Mouse (Mus musculus) heart, postnatal 4 days (tissue): Measurements from ENCODE around the gene Ilf2. TPM values are rescaled to one million over a fixed set of nuclear protein-coding genes. Genes with fewer than 3 reads are reported as not detected.

Experiments used
- DNase-seq: peaks from one replicate; pipeline ENCODE4 v3.0.0; 2021
- total RNA-seq, 2 experiments: library from RNA; stranded (reverse); gene quantifications; 2 replicates each; pipeline ENCODE4 v1.2.3; 2021

The Ilf2 gene
- 10 to 100 TPM; 69.0 to 74.2 TPM for total RNA-seq

DNA sequence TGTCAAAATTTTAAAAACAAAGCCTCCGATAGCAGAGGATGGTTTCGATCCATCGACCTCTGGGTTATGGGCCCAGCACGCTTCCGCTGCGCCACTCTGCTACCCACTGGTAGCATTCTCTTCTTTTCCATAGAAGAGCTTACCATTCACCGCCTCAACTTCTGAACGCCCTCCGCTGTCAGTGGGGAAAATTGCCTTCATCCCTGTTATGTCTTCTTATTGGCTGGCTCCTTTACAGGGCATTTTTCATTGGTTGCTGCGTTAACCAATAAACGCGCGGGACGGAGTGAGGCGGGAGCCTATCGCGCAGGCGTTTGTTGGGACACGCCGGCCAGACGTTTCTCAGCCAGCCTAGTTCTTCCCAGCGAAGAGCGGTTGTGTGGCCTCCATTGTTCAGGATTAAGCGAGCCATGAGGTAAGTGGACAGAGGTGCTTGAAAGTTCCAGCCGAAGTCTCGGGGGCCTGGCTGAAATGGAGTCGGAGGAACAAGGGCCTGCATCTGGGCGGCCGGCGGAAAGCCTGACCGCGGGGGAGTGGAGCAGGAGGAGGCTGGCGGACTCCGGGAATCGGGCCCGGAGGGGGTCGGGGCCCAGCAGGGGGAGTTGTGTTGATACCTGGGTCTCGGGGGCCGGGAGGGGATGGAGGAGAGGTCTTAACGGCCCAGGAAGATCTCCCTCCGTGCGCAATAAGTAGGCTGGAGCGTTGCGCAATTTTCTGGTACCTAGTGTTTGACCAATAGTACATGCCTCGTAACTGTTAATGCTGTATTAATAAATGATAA lies at the start of gene Ilf2:
TSS of gene Ilf2 (plus strand) at position 296 of the 781 bp plus-strand sequence.
- DNase-seq, result peak; percentile 96

DNA sequence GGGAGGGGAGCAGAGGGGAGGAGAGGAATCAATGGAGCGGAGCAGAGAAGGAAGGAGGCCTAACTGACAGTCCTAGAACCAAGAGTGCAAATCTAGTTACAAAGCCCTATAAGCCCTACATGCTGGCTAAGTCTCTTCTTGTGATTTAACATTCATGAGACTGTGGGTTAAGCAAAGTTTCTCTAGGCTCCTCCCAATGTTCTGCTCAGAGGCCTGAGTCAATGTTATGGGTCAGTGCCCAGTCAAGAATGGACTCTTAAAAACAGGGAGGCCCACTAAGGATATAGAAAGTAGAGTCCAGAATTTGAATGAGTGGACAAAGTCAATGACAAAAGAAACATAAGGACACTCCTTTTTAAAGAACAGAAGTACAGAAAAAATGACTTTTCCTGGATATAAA lies 48.4 kb upstream of the Ilf2 start:
- no peak for DNase-seq

DNA sequence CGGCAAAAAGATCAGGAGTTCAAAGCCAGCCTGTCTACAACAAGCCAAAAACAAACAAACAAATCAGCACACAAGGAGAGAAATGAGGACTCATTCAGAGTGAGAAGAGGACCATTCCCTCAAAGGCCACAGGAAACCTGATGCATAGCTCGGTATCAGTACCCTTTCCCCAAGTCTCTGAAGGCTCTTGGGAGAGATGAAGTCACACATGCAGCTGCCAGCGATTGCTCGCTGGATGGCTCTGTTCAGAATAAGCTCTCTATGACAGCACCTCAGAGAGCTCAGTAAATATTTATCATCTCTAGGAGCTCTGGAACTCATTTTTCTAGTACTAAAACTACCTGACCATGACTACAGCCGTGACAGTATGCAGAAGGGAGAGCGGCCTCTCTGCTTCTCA lies 47.7 kb upstream of the Ilf2 start:
- no peak for DNase-seq

- DNase-seq, result no peak
These were observed 46.4 kb upstream of the Ilf2 start for GRCm38 (mm10) chr3:90429576-90429975.

DNA sequence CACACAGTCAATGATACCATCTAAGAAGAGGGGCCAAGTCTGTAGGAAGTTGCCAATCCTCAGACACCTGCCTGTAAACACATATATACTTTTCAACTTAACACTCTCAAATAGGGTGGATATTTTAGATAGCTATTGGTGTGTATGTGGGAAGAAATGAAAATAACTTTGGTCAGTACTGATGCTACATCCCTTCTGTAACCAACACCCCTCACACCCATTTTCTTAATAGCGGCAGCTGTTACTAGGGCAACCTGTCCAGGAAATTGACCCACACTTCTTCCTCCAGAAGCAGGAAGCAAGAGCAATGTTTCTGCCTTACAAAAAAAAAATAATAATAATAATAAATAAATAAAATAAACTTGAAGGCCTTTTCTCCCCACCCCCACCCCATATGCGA lies 43.6 kb upstream of the Ilf2 start:
- no peak for DNase-seq

GRCm38 (mm10) chr3:90432811-90433219 lies 43.1 kb upstream of the Ilf2 start:
- peak; percentile 56 for DNase-seq

GRCm38 (mm10) chr3:90433381-90434020 lies 42.4 kb upstream of the Ilf2 start, which contains the start of gene Ints3:
TSS of gene Ints3 (minus strand) at chr3:90433622.
- DNase-seq, result peak; percentile 100

DNA sequence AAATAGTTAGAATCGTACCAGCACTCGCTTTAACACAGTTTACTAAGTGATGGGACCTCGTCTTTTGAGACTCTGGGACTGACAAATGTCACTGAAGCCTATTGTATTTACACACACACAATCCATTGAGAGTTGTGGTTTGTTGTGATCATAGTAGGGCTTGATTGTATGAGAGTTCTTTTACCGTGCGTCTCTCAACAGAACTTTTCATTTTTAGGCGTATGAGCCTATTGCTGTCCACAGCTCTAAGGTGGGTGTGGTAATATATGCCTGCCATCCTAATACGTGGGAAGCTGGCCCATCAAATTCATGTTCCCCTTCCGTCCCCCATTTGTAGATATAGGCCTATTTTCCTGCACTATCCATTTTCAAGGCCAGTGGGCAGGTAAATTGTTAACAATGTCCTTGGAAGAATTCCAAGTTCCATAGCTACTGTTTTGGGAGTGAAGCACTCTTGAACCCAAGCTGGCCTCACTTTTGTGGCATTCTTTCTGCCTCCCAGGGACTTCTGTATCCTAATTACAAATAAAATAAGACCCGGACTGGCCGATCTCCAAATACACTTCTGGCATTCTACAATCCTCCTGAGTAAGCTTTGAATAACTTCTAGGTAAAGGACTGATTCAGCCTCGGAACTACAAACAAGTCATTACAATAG lies 41.7 kb upstream of the Ilf2 start:
- DNase-seq, result no peak

DNA sequence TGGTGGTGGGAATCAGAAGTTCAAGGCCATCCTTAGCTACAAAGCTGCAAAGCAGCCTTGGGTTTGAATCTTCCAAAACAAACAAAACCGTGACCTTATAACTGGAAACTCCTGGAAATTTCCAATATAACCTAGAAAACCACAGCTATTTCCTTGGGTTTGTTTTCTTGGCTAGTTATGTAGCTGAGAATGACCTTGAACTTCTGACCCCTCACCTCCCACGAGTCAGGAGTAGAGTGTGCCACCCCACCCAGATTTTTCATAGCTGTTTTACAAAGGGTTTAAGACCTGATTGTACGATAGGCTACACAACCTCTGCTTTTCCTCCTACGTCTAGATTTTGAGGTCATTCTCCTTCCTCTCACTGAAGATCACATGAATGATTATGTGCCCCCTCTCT lies 38.8 kb upstream of the Ilf2 start:
- no peak for DNase-seq

DNA sequence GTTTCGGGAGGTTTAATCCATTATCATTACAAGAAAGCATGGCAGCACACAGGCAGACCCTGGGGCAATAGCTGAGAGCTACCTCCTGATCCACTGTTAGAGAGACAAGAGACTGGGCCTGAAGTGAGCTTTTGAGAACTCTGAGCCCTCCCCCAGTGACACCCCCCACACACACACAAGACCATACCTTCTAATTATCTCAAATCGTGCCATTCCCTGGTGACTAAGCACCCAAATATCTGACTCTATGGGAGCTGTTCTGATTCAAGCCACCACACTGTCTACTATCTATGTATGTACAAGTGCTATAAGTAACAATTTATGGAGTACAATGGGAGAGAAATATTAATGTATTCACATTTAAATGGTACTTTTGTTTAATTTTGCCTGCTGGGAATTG lies 35.2 kb upstream of the Ilf2 start:
- no peak for DNase-seq

- DNase-seq, result no peak
These were observed 31.9 kb upstream of the Ilf2 start for GRCm38 (mm10) chr3:90443977-90444376.

DNA sequence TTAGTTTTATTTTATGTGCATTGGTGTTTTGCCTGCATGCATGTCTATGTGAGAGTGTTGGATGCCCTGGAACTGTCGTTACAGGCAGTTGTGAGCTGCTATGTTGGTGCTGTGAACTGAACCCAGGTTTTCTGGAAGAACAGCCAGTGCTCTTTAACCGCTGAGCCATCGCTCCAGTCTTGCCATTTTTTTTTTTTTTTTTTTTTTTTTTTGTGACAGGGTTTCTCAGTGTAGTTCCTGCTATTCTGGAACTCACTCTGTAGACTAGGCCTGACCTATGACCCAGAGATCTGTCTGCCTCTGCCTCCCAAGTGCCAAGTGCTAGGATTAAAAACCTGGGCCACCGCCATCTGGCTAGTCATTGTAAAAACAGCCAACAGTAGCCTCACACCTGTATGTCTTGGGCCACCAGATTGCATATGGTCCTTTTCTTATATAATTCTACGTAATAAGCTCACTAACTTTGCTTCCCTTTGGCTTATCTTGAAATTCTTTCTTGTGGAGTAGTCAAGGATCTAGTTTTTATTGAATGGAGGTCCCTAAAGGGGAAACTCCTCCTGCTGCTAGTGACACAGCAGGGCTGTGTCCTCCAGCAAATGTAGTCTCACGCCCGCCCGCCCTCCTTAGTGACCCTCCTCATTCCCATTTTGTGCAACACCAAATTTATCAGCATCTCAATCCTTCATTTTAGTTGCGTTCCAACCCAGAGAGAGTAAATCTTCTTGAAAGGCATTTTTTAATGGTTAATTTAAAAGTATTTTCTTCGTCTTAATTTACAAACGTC lies 30.3 kb upstream of the Ilf2 start:
- no peak for DNase-seq

GRCm38 (mm10) chr3:90446389-90447122 lies 29.4 kb upstream of the Ilf2 start:
- DNase-seq, result peak; percentile 93

DNA sequence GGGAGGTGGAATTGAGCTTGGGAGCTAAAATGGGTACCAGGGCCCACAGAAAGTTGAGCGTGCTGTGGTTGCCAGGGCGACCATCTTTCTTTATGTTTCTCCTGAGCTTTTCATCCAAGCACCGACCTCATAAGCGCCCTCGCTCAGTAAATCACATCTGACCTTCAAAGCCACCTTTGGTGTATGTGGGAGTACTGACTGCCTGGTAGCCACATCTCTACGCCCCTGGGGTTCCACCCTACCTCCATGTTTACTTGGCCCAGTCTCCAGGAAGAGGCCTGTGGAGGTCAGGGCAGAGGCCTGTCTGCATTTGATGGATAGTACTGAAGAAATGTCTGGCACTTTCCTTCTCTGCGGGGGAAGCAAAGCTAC lies 28.8 kb upstream of the Ilf2 start:
- DNase-seq, result peak; percentile 37

DNA sequence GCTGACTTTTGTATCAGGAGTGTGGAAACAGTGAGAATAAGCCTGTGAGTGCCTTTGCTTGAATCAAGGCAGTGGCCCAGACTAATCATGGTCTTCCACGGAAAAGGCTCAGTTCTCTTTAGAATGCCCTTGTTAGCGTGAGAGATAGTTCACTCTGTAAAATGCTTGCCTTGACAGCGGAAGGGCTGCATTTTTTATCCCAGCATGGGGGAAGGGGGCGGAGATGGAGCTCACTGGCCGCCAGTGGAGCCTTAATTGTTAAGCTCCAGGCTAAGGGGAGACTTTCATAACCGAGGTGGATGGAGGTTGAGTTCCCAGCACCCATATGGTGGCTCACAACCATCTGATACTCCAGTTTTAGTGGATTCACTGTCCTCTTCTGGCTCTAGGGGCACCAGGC lies 27.3 kb upstream of the Ilf2 start:
- DNase-seq, result no peak

- DNase-seq, result no peak
These were observed 25.1 kb upstream of the Ilf2 start for GRCm38 (mm10) chr3:90450874-90451273.

DNA sequence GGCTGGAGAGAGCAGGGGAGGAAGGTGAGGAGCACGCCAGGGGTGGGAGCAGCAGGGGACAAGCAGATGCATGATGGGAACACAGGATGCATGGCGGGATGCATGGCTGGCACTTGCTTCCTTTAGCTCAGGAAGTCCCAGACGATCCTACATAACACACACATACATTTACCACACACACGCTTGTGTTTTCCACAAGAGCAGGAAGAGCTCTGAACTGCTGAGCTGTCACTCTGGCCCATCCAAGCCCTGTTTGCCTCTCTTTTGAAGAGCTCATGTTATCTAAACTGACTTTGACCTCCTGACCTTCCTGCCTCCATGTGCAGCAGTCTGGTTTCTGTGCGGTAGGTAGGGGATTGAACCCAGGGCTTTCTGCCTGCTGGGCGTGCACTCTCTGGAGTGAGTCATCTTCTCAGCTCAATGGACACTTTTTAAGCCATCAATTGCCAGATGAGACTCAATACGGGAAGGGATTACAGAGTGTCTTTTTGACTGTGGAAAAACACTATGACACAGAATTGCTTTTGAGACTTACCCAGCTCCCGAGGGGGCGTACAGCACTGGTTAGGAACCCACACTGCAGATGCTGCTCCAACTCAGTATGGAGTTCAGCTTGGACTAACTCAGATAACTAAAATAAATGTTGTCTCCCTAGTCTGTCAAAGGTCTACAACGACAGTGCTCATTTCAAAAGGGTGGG lies 24.4 kb upstream of the Ilf2 start:
- DNase-seq, result no peak

DNA sequence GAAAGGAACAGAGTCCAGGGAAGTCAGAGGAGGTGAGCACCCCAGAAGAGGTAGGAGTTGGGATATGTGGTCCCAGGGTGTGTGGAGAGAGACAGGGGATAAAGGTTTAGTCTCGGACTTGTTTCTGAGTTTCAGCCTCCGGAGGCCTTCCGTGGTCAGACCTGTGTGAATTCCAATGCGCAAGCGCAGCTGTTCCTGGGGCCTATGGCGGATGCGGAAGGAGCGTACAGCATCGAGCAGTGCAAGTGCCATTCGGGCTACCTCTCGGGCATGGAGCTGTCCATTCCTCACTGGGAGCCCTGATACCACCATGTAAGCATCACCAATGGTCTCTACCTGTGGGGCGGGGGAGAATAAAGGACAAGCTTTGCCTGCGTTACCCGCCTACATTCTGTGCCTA lies 21.0 kb upstream of the Ilf2 start:
- DNase-seq, result no peak

- no peak for DNase-seq
These were observed 16.2 kb upstream of the Ilf2 start for GRCm38 (mm10) chr3:90459727-90460126.

DNA sequence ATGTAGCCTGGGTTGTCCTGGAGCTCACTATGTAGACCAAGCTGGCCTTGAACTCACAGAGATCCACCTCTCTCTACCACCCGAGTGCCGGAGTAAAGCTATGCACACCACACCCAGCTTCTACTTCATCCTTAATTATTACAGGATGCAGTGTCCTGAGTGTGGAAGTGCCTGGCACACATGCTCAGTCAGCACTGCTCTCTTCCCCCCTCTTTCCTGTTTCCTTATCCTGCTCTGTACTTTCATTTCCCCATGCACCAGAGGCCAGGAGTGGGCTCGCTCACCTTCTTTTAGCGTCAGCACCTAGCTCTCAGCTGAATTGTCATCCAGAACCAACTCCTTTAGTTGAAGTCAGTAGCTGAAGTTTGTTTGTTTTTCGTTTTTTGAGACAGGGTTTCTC lies 15.6 kb upstream of the Ilf2 start:
- DNase-seq, result no peak

DNA sequence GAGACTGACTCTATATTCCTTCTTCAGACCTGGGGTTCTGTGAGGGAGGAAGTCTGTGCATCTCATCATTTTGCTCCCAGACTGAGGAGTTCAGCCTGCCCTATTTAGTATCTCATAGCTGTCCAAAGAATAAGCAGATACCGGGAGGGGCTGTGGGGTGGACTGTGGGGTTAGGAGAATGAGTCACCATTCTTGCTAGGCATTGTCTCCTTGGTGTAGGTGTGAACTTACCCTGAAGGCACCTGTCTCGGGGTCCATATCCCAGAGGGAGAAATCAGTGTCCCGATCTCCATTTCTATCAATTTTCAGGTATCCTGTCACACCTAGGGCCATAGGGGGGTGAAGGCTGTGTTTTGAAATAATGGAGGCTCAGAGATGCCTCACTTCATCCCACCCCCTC lies 14.0 kb upstream of the Ilf2 start:
- DNase-seq, result no peak

GRCm38 (mm10) chr3:90462579-90462978 lies 13.3 kb upstream of the Ilf2 start:
- no peak for DNase-seq
